Mouse (Mus musculus): ENCODE measurements at regions not wholly inside any gene's neighbourhood (a gene's known extent, or its start where the extent isn't known, plus 50 kb on each side); places are given as distances from the start of the nearest gene placed in this dataset.

- TF ChIP-seq GATA1 (IDR thresholded peaks at IDR 0.05; ENCODE audit: borderline replicate concordance, low read length) (no peak), FLI1 (IDR thresholded peaks at IDR 0.05; ENCODE audit: low read length) (no peak)
These were observed 72.0 kb upstream of the Tfpi start for GRCm38 (mm10) chr2:84548625-84549024.

Measured in megakaryocyte, embryonic 14.5 days (primary cell).